Mouse (Mus musculus) hindbrain, embryonic 11.5 days (tissue): ENCODE results near the gene Sipa1l3. TPM values are rescaled to one million over a fixed set of nuclear protein-coding genes. Genes with fewer than 3 reads are reported as not detected.
A peak's percentile ranks its signal among the peaks of the same experiment; 100 is the strongest.

Experiments used
- ATAC-seq: fragments of 200-750 bp; cut with Nextera tagmentation; 2 replicates; pipeline ENCODE4 v1.8.0; 2017; ENCODE audit warnings: mild to moderate bottlenecking, moderate TSS enrichment, moderate library complexity; ENCODE audit not compliant: low FRiP score
- DNase-seq: peaks from one replicate; pipeline ENCODE4 v3.0.0-alpha.2; 2015; ENCODE audit warnings: low spot score
- H3K27ac ChIP-seq: fragments of 300-500 bp; sonication (generic); 2 replicates; pipeline ENCODE4 v1.5.1; 2014; ENCODE audit warnings: mild to moderate bottlenecking, low read depth, low read length
- H3K27me3 ChIP-seq: fragments of 300-500 bp; sonication (generic); 2 replicates; pipeline ENCODE4 v1.6.1; 2014; ENCODE audit warnings: mild to moderate bottlenecking, low read length, moderate library complexity, mixed read lengths; ENCODE audit not compliant: control insufficient read depth, insufficient read depth
- H3K36me3 ChIP-seq: fragments of 300-500 bp; sonication (generic); 2 replicates; pipeline ENCODE4 v1.6.1; 2014; ENCODE audit warnings: mild to moderate bottlenecking, low read length, moderate library complexity, mixed read lengths; ENCODE audit not compliant: control insufficient read depth, insufficient read depth
- H3K4me1 ChIP-seq: fragments of 300-500 bp; sonication (generic); replicated peaks from 2 replicates; pipeline ENCODE4 v1.6.1; 2014; ENCODE audit warnings: low read length, mixed read lengths; ENCODE audit not compliant: control insufficient read depth, insufficient read depth
- H3K4me2 ChIP-seq: fragments of 300-500 bp; sonication (generic); replicated peaks from 2 replicates; pipeline ENCODE4 v1.6.1; 2014; ENCODE audit warnings: mild to moderate bottlenecking, low read depth, low read length
- H3K4me3 ChIP-seq: fragments of 300-500 bp; sonication (generic); 2 replicates; pipeline ENCODE4 v1.5.1; 2014; ENCODE audit warnings: low read depth, low read length
- H3K9ac ChIP-seq: fragments of 300-500 bp; sonication (generic); 2 replicates; pipeline ENCODE4 v1.6.1; 2014; ENCODE audit warnings: low read depth, low read length
- H3K9me3 ChIP-seq: fragments of 300-500 bp; sonication (generic); 2 replicates; pipeline ENCODE4 v1.6.1; 2016; ENCODE audit warnings: low read length; ENCODE audit not compliant: control insufficient read depth
- WGBS: fragments of 180-500 bp; shearing (Covaris S2); extraction: QIAGEN DNeasy Blood & Tissue Kit; methylation state at CpG from one replicate; pipeline ENCODE4 v1.1.7; 2014; 5-methylcytosine and 5-hydroxymethylcytosine counted together
- polyA plus RNA-seq: library from polyadenylated mRNA; unstranded; fragments of >200 nt; fragmentation: Nextera tagmentation; extraction: Ambion mirVana; gene quantifications from 2 replicates; pipeline ENCODE4 v1.2.1, GENCODE M21; 2014

Sipa1l3 gene
- polyA plus RNA-seq, 1 experiment from 2014 or later = 11.2 TPM

DNA sequence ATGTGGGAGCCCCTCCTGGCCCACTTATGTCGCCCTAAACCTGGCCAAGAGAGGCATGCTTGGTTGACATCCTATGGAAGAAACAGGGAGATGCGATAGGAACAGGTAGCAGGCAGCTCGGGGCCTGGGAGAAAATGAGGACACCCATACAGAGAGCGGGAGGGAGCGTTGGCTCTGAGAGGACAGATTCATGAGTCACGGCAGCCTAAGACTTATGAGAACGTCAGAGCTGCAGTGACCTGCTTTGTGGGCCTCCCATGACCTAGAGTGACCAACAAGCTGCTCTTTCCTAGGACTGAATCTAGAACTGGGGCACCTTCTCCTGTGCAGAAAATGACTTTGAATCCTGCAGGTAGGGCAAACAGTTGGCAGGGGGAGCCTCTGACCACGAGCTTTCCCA, 92.4 kb downstream of the Sipa1l3 start:
- Histone ChIP-seq H3K27ac (no peak overlapping the region), H3K36me3 (no peaks in the 10 kb centered on the region), H3K4me2 (no peak overlapping the region), H3K4me1 (peaks cover 2% of the 10 kb centered on the region), H3K9me3 (no peaks in the 10 kb centered on the region), H3K9ac (no peak overlapping the region), H3K27me3 (no peaks in the 10 kb centered on the region), H3K4me3 (no peak overlapping the region)
- DNase-seq = no peak
- ATAC-seq = no peak
- WGBS = 87% methylated on average over 8 of the region's 8 CpGs

- no peak overlapping the region for H3K4me2 ChIP-seq
- no peaks in the 10 kb centered on the region for H3K9me3 ChIP-seq
- ATAC-seq (no peak), DNase-seq (no peak)
- no peaks in the 10 kb centered on the region for H3K36me3 ChIP-seq
- H3K27me3 ChIP-seq = no peaks in the 10 kb centered on the region
- H3K4me3 ChIP-seq = no peak overlapping the region
- 83% methylated on average over 7 of the region's 7 CpGs for WGBS
- no peak overlapping the region for H3K27ac ChIP-seq
- H3K4me1 ChIP-seq = peaks cover 2% of the 10 kb centered on the region; the same call in 1 of the 2 replicates
- H3K9ac ChIP-seq = no peak overlapping the region
Measured at GRCm38 (mm10) chr7:29425413-29425827, 93.0 kb downstream of the Sipa1l3 start.

DNA sequence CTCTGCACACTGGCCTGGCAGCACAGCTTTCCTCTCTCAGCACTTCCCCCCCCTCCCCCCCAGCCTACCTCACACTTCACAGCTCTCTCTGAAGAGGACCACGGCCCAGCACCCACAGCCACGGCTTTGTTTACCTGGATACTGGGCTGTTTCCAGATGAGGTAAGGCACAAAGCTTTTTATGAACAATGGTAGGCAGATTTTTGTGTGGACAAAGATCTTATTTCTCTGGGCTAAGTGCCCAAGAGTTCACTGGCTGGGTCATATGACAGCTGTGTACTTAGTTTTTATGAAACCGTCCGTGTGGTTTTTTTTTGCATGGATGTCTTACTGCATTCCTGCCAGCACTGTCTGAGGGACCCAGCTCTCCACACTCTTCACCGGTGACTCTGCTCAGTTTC, 93.8 kb downstream of the Sipa1l3 start:
- Histone ChIP-seq H3K27ac (no peak overlapping the region), H3K36me3 (no peaks in the 10 kb centered on the region), H3K9me3 (no peaks in the 10 kb centered on the region), H3K4me2 (no peak overlapping the region), H3K27me3 (no peaks in the 10 kb centered on the region), H3K4me3 (no peak overlapping the region), H3K4me1 (peaks cover 2% of the 10 kb centered on the region; the same call in 1 of the 2 replicates), H3K9ac (no peak overlapping the region)
- DNase-seq (no peak), ATAC-seq (no peak)
- WGBS = 83% methylated on average over 5 of the region's 5 CpGs

DNA sequence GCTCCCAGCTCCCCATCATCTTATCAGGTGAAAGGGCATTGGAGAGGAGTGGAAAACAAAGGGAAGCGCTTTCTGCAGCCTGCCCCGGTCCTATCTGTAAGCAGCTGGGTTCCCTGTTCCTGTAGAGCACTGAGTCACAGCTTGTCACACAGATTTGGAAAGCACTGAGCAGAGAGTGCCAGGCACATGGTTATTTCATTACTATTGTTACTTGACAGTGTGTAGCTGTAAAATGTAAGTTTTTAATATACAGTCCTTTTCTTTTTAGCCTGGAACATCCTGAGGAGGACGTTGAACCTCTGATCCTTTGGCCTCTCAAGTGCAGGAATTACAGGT, 96.6 kb downstream of the Sipa1l3 start:
- no peaks in the 10 kb centered on the region for H3K36me3 ChIP-seq
- H3K9ac ChIP-seq = no peak overlapping the region
- no peaks in the 10 kb centered on the region for H3K9me3 ChIP-seq
- no peak overlapping the region for H3K4me3 ChIP-seq
- H3K4me1 ChIP-seq = peaks cover 6% of the 10 kb centered on the region; the same call in 1 of the 2 replicates
- no peaks in the 10 kb centered on the region for H3K27me3 ChIP-seq
- H3K27ac ChIP-seq = peak overlapping the region; percentile 47
- no peak overlapping the region for H3K4me2 ChIP-seq
- DNase-seq (no peak), ATAC-seq (no peak)
- 22% methylated on average over 3 of the region's 3 CpGs for WGBS

- Histone ChIP-seq H3K9me3 (no peaks in the 10 kb centered on the region), H3K4me2 (no peak overlapping the region), H3K36me3 (no peaks in the 10 kb centered on the region), H3K27ac (peak overlapping the region; percentile 47), H3K4me1 (peaks cover 6% of the 10 kb centered on the region; the same call in 1 of the 2 replicates), H3K27me3 (no peaks in the 10 kb centered on the region), H3K9ac (no peak overlapping the region), H3K4me3 (no peak overlapping the region)
- 26% methylated on average over 12 of the region's 12 CpGs for WGBS
- DNase-seq (peak; percentile 26), ATAC-seq (no peak)
Measured at GRCm38 (mm10) chr7:29421240-29421908, 97.1 kb downstream of the Sipa1l3 start.

- Histone ChIP-seq H3K36me3 (no peaks in the 10 kb centered on the region), H3K9me3 (no peaks in the 10 kb centered on the region), H3K27me3 (no peaks in the 10 kb centered on the region), H3K4me2 (no peak overlapping the region), H3K27ac (no peak overlapping the region), H3K4me3 (no peak overlapping the region), H3K4me1 (peaks cover 6% of the 10 kb centered on the region; the same call in 1 of the 2 replicates), H3K9ac (no peak overlapping the region)
- WGBS = 58% methylated on average over 4 of the region's 4 CpGs
- DNase-seq (no peak), ATAC-seq (no peak)
Measured at GRCm38 (mm10) chr7:29419836-29420235, 98.6 kb downstream of the Sipa1l3 start.

GRCm38 (mm10) chr7:29418231-29418630, 100.2 kb downstream of the Sipa1l3 start:
- Histone ChIP-seq H3K9me3 (no peaks in the 10 kb centered on the region), H3K36me3 (no peaks in the 10 kb centered on the region), H3K9ac (no peak overlapping the region), H3K4me2 (no peak overlapping the region), H3K4me3 (no peak overlapping the region), H3K27me3 (no peaks in the 10 kb centered on the region), H3K27ac (no peak overlapping the region), H3K4me1 (peaks cover 6% of the 10 kb centered on the region; the same call in 1 of the 2 replicates)
- WGBS = 77% methylated on average over 6 of the region's 6 CpGs
- DNase-seq (no peak), ATAC-seq (no peak)

DNA sequence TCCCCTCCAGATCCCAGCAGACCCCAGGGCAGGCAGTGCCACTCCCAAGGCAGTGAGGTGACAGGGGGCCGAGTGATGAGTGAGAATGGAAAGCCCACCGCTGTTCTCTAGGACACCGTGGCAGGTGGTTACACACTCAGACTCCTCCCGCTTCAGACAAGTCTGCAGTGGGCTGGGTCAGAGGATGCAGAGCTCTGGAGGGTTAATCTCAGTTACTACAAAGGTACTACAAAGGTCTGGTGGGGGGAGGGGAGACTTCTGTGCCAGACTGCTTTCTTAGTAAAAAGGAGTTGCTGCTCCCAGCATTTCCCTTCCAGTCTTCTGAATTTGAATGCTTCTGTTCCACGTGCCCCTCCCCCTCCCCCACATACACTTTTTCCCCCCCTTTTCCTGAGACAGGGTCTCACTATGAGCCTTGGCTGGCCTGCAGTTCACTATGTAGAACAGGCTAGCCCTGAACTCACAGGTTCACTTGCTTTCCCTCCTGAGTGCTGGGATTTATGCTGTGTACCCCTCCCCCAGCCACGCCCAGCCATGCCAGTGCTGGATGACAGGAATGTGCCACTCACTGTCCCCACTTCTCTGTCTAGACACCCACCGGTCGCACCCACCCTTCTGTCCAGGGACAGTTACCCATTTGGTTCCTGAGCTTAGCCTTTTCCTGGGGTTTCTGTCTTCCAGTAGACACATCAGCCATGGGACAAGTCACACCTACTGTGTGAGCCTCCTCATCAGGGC, 100.9 kb downstream of the Sipa1l3 start:
- Histone ChIP-seq H3K27me3 (no peaks in the 10 kb centered on the region), H3K27ac (no peak overlapping the region), H3K9ac (no peak overlapping the region), H3K4me1 (peaks cover 6% of the 10 kb centered on the region; the same call in 1 of the 2 replicates), H3K36me3 (no peaks in the 10 kb centered on the region), H3K4me3 (no peak overlapping the region), H3K4me2 (no peak overlapping the region), H3K9me3 (no peaks in the 10 kb centered on the region)
- DNase-seq = peak; percentile 23
- no peak for ATAC-seq
- 40% methylated on average over 8 of the region's 8 CpGs for WGBS

DNA sequence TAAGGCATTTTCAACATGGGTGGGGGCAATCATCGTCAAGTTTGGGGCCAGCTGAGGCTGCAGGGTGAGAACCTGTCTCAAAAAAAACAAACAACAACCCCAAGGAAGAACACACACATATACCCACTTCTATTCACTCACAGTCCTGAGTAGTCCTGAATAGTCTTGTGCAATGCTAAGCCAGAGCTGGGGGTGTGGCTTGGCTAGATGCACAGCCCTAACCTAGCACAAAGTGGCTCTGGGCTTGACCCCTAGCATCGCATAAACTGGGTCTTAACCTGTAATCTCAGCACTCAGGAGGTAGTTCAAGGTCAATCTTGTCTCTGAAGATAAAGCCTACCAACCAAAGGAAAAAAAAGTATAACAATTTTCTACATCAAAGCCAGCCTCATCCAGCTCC, 101.5 kb downstream of the Sipa1l3 start:
- no peak for ATAC-seq
- H3K9me3 ChIP-seq = no peaks in the 10 kb centered on the region
- WGBS = 55% methylated on average over 2 of the region's 2 CpGs
- no peak overlapping the region for H3K9ac ChIP-seq
- no peaks in the 10 kb centered on the region for H3K36me3 ChIP-seq
- no peak for DNase-seq
- no peak overlapping the region for H3K4me2 ChIP-seq
- no peak overlapping the region for H3K27ac ChIP-seq
- no peaks in the 10 kb centered on the region for H3K27me3 ChIP-seq
- peaks cover 6% of the 10 kb centered on the region; the same call in 1 of the 2 replicates for H3K4me1 ChIP-seq
- H3K4me3 ChIP-seq = no peak overlapping the region
